Mouse (Mus musculus): ENCODE data around the gene Tmem141. TPM values are rescaled to one million over a fixed set of nuclear protein-coding genes. Genes with fewer than 3 reads are reported as not detected.

The Tmem141 gene
- polyA plus RNA-seq, 1 experiment from 2014 or later = 12.6 TPM

- no peak overlapping the region for H3K4me2 ChIP-seq (ENCODE audit: low read depth, low read length, severe bottlenecking)
- WGBS = 87% methylated on average over 4 of the region's 4 CpGs
- H3K9ac ChIP-seq (ENCODE audit: low read length) = no peak overlapping the region
- ATAC-seq (replicated peaks; ENCODE audit: low FRiP score) = no peak
- H3K9me3 ChIP-seq (ENCODE audit: control insufficient read depth, low read length) = no peaks in the 10 kb centered on the region
- H3K27ac ChIP-seq (ENCODE audit: low read depth, low read length) = no peak overlapping the region
- H3K27me3 ChIP-seq (ENCODE audit: control insufficient read depth, insufficient read depth, low read length) = no peaks in the 10 kb centered on the region
- no peaks in the 10 kb centered on the region for H3K4me1 ChIP-seq (replicated peaks; ENCODE audit: control insufficient read depth, insufficient read depth, low read length)
- no peak for DNase-seq (ENCODE audit: low spot score)
- no peak overlapping the region for H3K4me3 ChIP-seq (ENCODE audit: low read depth, low read length)
- no peaks in the 10 kb centered on the region for H3K36me3 ChIP-seq (ENCODE audit: control insufficient read depth, insufficient read depth, low read length)
Observed at GRCm38 (mm10) chr2:25656691-25657090, 34.9 kb upstream of the Tmem141 start.

GRCm38 (mm10) chr2:25654502-25654901, 32.7 kb upstream of the Tmem141 start:
- H3K9ac ChIP-seq (ENCODE audit: low read length) = no peak overlapping the region
- no peak for ATAC-seq (replicated peaks; ENCODE audit: low FRiP score)
- no peaks in the 10 kb centered on the region for H3K36me3 ChIP-seq (ENCODE audit: control insufficient read depth, insufficient read depth, low read length)
- DNase-seq (ENCODE audit: low spot score) = no peak
- no peaks in the 10 kb centered on the region for H3K9me3 ChIP-seq (ENCODE audit: control insufficient read depth, low read length)
- no peak overlapping the region for H3K4me3 ChIP-seq (ENCODE audit: low read depth, low read length)
- WGBS = 50% methylated on average over 1 of the region's 1 CpGs
- H3K4me1 ChIP-seq (replicated peaks; ENCODE audit: control insufficient read depth, insufficient read depth, low read length) = no peaks in the 10 kb centered on the region
- H3K4me2 ChIP-seq (ENCODE audit: low read depth, low read length, severe bottlenecking) = no peak overlapping the region
- no peak overlapping the region for H3K27ac ChIP-seq (ENCODE audit: low read depth, low read length)
- no peaks in the 10 kb centered on the region for H3K27me3 ChIP-seq (ENCODE audit: control insufficient read depth, insufficient read depth, low read length)

GRCm38 (mm10) chr2:25652902-25653301, 31.1 kb upstream of the Tmem141 start, which contains the start of gene Lcn8:
Lcn8 (plus strand) TSS chr2:25653120.
- H3K4me1 ChIP-seq (replicated peaks; ENCODE audit: control insufficient read depth, insufficient read depth, low read length) = no peaks in the 10 kb centered on the region
- no peak for ATAC-seq (replicated peaks; ENCODE audit: low FRiP score)
- H3K4me3 ChIP-seq (ENCODE audit: low read depth, low read length) = no peak within 1 kb of the TSS

GRCm38 (mm10) chr2:25639890-25640289, 18.1 kb upstream of the Tmem141 start:
- no peaks in the 10 kb centered on the region for H3K27me3 ChIP-seq (ENCODE audit: control insufficient read depth, insufficient read depth, low read length)
- peak; percentile 76 for DNase-seq (ENCODE audit: low spot score)
- H3K4me3 ChIP-seq (ENCODE audit: low read depth, low read length) = no peak overlapping the region
- ATAC-seq (replicated peaks; ENCODE audit: low FRiP score) = no peak
- H3K4me2 ChIP-seq (ENCODE audit: low read depth, low read length, severe bottlenecking) = no peak overlapping the region
- no peak overlapping the region for H3K9ac ChIP-seq (ENCODE audit: low read length)
- no peaks in the 10 kb centered on the region for H3K4me1 ChIP-seq (replicated peaks; ENCODE audit: control insufficient read depth, insufficient read depth, low read length)
- 18% methylated on average over 6 of the region's 6 CpGs for WGBS
- H3K9me3 ChIP-seq (ENCODE audit: control insufficient read depth, low read length) = no peaks in the 10 kb centered on the region
- H3K27ac ChIP-seq (ENCODE audit: low read depth, low read length) = no peak overlapping the region
- H3K36me3 ChIP-seq (ENCODE audit: control insufficient read depth, insufficient read depth, low read length) = no peaks in the 10 kb centered on the region

More at GRCm38 (mm10) chr2:25652902-25653301, 31.1 kb upstream of the Tmem141 start, which contains the start of gene Lcn8:
- no peak within 1 kb of the TSS for H3K27ac ChIP-seq (ENCODE audit: low read depth, low read length)
- H3K9ac ChIP-seq (ENCODE audit: low read length) = no peak within 1 kb of the TSS
- no peaks in the 10 kb centered on the region for H3K27me3 ChIP-seq (ENCODE audit: control insufficient read depth, insufficient read depth, low read length)
- 64% methylated on average over 2 of the region's 2 CpGs for WGBS
- H3K4me2 ChIP-seq (ENCODE audit: low read depth, low read length, severe bottlenecking) = no peak within 1 kb of the TSS
- H3K36me3 ChIP-seq (ENCODE audit: control insufficient read depth, insufficient read depth, low read length) = no peaks in the 10 kb centered on the region
- no peaks in the 10 kb centered on the region for H3K9me3 ChIP-seq (ENCODE audit: control insufficient read depth, low read length)
- DNase-seq (ENCODE audit: low spot score) = no peak

- H3K9me3 ChIP-seq (ENCODE audit: control insufficient read depth, low read length) = no peaks in the 10 kb centered on the region
- ATAC-seq (replicated peaks; ENCODE audit: low FRiP score) = no peak
- H3K4me2 ChIP-seq (ENCODE audit: low read depth, low read length, severe bottlenecking) = no peak overlapping the region
Observed at GRCm38 (mm10) chr2:25634046-25634445, 12.2 kb upstream of the Tmem141 start.

GRCm38 (mm10) chr2:25633616-25634015, 11.8 kb upstream of the Tmem141 start:
- Histone ChIP-seq H3K4me2 (ENCODE audit: low read depth, low read length, severe bottlenecking) (no peak overlapping the region), H3K4me3 (ENCODE audit: low read depth, low read length) (no peak overlapping the region), H3K9me3 (ENCODE audit: control insufficient read depth, low read length) (no peaks in the 10 kb centered on the region), H3K27ac (ENCODE audit: low read depth, low read length) (no peak overlapping the region), H3K27me3 (ENCODE audit: control insufficient read depth, insufficient read depth, low read length) (no peaks in the 10 kb centered on the region), H3K36me3 (ENCODE audit: control insufficient read depth, insufficient read depth, low read length) (no peaks in the 10 kb centered on the region), H3K9ac (ENCODE audit: low read length) (no peak overlapping the region), H3K4me1 (replicated peaks; ENCODE audit: control insufficient read depth, insufficient read depth, low read length) (no peaks in the 10 kb centered on the region)
- 83% methylated on average over 3 of the region's 3 CpGs for WGBS
- DNase-seq (ENCODE audit: low spot score) (no peak), ATAC-seq (replicated peaks; ENCODE audit: low FRiP score) (no peak)

More at GRCm38 (mm10) chr2:25634046-25634445, 12.2 kb upstream of the Tmem141 start:
- Histone ChIP-seq H3K4me1 (replicated peaks; ENCODE audit: control insufficient read depth, insufficient read depth, low read length) (no peaks in the 10 kb centered on the region), H3K27me3 (ENCODE audit: control insufficient read depth, insufficient read depth, low read length) (no peaks in the 10 kb centered on the region), H3K27ac (ENCODE audit: low read depth, low read length) (no peak overlapping the region), H3K9ac (ENCODE audit: low read length) (no peak overlapping the region), H3K36me3 (ENCODE audit: control insufficient read depth, insufficient read depth, low read length) (no peaks in the 10 kb centered on the region), H3K4me3 (ENCODE audit: low read depth, low read length) (no peak overlapping the region)
- WGBS = 30% methylated on average over 1 of the region's 1 CpGs
- no peak for DNase-seq (ENCODE audit: low spot score)

- ATAC-seq (replicated peaks; ENCODE audit: low FRiP score) = no peak
- no peak overlapping the region for H3K4me3 ChIP-seq (ENCODE audit: low read depth, low read length)
- H3K36me3 ChIP-seq (ENCODE audit: control insufficient read depth, insufficient read depth, low read length) = no peaks in the 10 kb centered on the region
- H3K27ac ChIP-seq (ENCODE audit: low read depth, low read length) = no peak overlapping the region
- no peaks in the 10 kb centered on the region for H3K9me3 ChIP-seq (ENCODE audit: control insufficient read depth, low read length)
- no peak for DNase-seq (ENCODE audit: low spot score)
- H3K27me3 ChIP-seq (ENCODE audit: control insufficient read depth, insufficient read depth, low read length) = no peaks in the 10 kb centered on the region; the same call in 1 of the 2 replicates
- no peak overlapping the region for H3K4me2 ChIP-seq (ENCODE audit: low read depth, low read length, severe bottlenecking)
- no peaks in the 10 kb centered on the region for H3K4me1 ChIP-seq (replicated peaks; ENCODE audit: control insufficient read depth, insufficient read depth, low read length)
- WGBS = 61% methylated on average over 4 of the region's 4 CpGs
- H3K9ac ChIP-seq (ENCODE audit: low read length) = no peak overlapping the region
Observed at GRCm38 (mm10) chr2:25628738-25629137, 6.9 kb upstream of the Tmem141 start.

- no peak within 1 kb of the TSS for H3K4me3 ChIP-seq (ENCODE audit: low read depth, low read length)
- H3K9me3 ChIP-seq (ENCODE audit: control insufficient read depth, low read length) = no peaks in the 10 kb centered on the region
- ATAC-seq (replicated peaks; ENCODE audit: low FRiP score) (no peak), DNase-seq (ENCODE audit: low spot score) (no peak)
- H3K4me2 ChIP-seq (ENCODE audit: low read depth, low read length, severe bottlenecking) = no peak within 1 kb of the TSS
- H3K27ac ChIP-seq (ENCODE audit: low read depth, low read length) = no peak within 1 kb of the TSS
- no peaks in the 10 kb centered on the region for H3K4me1 ChIP-seq (replicated peaks; ENCODE audit: control insufficient read depth, insufficient read depth, low read length)
- H3K36me3 ChIP-seq (ENCODE audit: control insufficient read depth, insufficient read depth, low read length) = no peaks in the 10 kb centered on the region
- WGBS = 80% methylated on average over 6 of the region's 6 CpGs
- H3K9ac ChIP-seq (ENCODE audit: low read length) = no peak within 1 kb of the TSS
- H3K27me3 ChIP-seq (ENCODE audit: control insufficient read depth, insufficient read depth, low read length) = no peaks in the 10 kb centered on the region; the same call in 1 of the 2 replicates
Observed at GRCm38 (mm10) chr2:25627811-25628210, 6.0 kb upstream of the Tmem141 start, which contains the start of gene Fcna. Fcna (minus strand) TSS chr2:25628030.

- H3K27me3 ChIP-seq (ENCODE audit: control insufficient read depth, insufficient read depth, low read length) = no peaks in the 10 kb centered on the region; the same call in 1 of the 2 replicates
- WGBS = 80% methylated on average over 5 of the region's 5 CpGs
- H3K9me3 ChIP-seq (ENCODE audit: control insufficient read depth, low read length) = no peaks in the 10 kb centered on the region
- no peak overlapping the region for H3K9ac ChIP-seq (ENCODE audit: low read length)
- H3K4me2 ChIP-seq (ENCODE audit: low read depth, low read length, severe bottlenecking) = no peak overlapping the region
- DNase-seq (ENCODE audit: low spot score) (no peak), ATAC-seq (replicated peaks; ENCODE audit: low FRiP score) (no peak)
- H3K4me1 ChIP-seq (replicated peaks; ENCODE audit: control insufficient read depth, insufficient read depth, low read length) = no peaks in the 10 kb centered on the region; the same call in 1 of the 2 replicates
- no peak overlapping the region for H3K4me3 ChIP-seq (ENCODE audit: low read depth, low read length)
- H3K36me3 ChIP-seq (ENCODE audit: control insufficient read depth, insufficient read depth, low read length) = no peaks in the 10 kb centered on the region
- no peak overlapping the region for H3K27ac ChIP-seq (ENCODE audit: low read depth, low read length)
Observed at GRCm38 (mm10) chr2:25625986-25626385, 4.2 kb upstream of the Tmem141 start.

All from forebrain, embryonic 11.5 days (tissue).